Mouse (Mus musculus) neural tube, embryonic 14.5 days (tissue): Measurements from ENCODE around the gene Ssh1. TPM values are rescaled to one million over a fixed set of nuclear protein-coding genes. Genes with fewer than 3 reads are reported as not detected.
A peak's percentile ranks its signal among the peaks of the same experiment; 100 is the strongest.

Experiments
- ATAC-seq: fragments of 200-750 bp; cut with Nextera tagmentation; 2 replicates; pipeline ENCODE4 v1.8.0; 2017; ENCODE audit warnings: low read depth, mild to moderate bottlenecking, moderate TSS enrichment, moderate library complexity
- H3K27ac ChIP-seq: fragments of 300-500 bp; sonication (generic); 2 replicates; pipeline ENCODE4 v1.5.1; 2014; ENCODE audit warnings: low read depth, mild to moderate bottlenecking, control low read depth, low read length, moderate library complexity, mixed read lengths
- H3K27me3 ChIP-seq: fragments of 300-500 bp; sonication (generic); 2 replicates; pipeline ENCODE4 v1.6.1; 2014; ENCODE audit warnings: low read length; ENCODE audit not compliant: control insufficient read depth, insufficient read depth
- H3K36me3 ChIP-seq: fragments of 300-500 bp; sonication (generic); 2 replicates; pipeline ENCODE4 v1.6.1; 2014; ENCODE audit warnings: low read length, mixed read lengths; ENCODE audit not compliant: control insufficient read depth, insufficient read depth
- H3K4me1 ChIP-seq: fragments of 300-500 bp; sonication (generic); 2 replicates; pipeline ENCODE4 v1.6.1; 2014; ENCODE audit warnings: low read length; ENCODE audit not compliant: control insufficient read depth, insufficient read depth
- H3K4me2 ChIP-seq: fragments of 300-500 bp; sonication (generic); 2 replicates; pipeline ENCODE4 v1.6.1; 2014; ENCODE audit warnings: mild to moderate bottlenecking, low read depth, low read length, control low read depth
- H3K4me3 ChIP-seq: fragments of 300-500 bp; sonication (generic); 2 replicates; pipeline ENCODE4 v1.5.1; 2014; ENCODE audit warnings: low read depth, low read length, control low read depth, mixed read lengths
- H3K9ac ChIP-seq: fragments of 300-500 bp; sonication (generic); replicated peaks from 2 replicates; pipeline ENCODE4 v1.6.1; 2014; ENCODE audit warnings: low read depth, mild to moderate bottlenecking, control low read depth, low read length, mixed read lengths
- H3K9me3 ChIP-seq: fragments of 300-500 bp; sonication (generic); 2 replicates; pipeline ENCODE4 v1.6.1; 2016; ENCODE audit warnings: low read length; ENCODE audit not compliant: control insufficient read depth
- WGBS: fragments of 180-500 bp; shearing (Covaris S2); extraction: QIAGEN DNeasy Blood & Tissue Kit; methylation state at CpG from one replicate; pipeline ENCODE4 v1.1.7; 2014; 5-methylcytosine and 5-hydroxymethylcytosine counted together
- polyA plus RNA-seq: library from polyadenylated mRNA; unstranded; fragments of >200 nt; fragmentation: Nextera tagmentation; extraction: Ambion mirVana; gene quantifications from 2 replicates; pipeline ENCODE4 v1.2.1, GENCODE M21; 2014

Gene Ssh1
- polyA plus RNA-seq, 1 experiment from 2014 or later = 20.9 TPM

GRCm38 (mm10) chr5:113933480-113933879 is 60.2 kb downstream of the Ssh1 start:
- 0 out of 2 replicates have a peak, but pooled peaks cover 3% of the 10 kb centered on the region for H3K4me1 ChIP-seq
- H3K4me3 ChIP-seq = no peak overlapping the region
- ATAC-seq = no peak
- no peaks in the 10 kb centered on the region for H3K9me3 ChIP-seq
- H3K27me3 ChIP-seq = no peaks in the 10 kb centered on the region
- no peak overlapping the region for H3K27ac ChIP-seq
- H3K36me3 ChIP-seq = no peaks in the 10 kb centered on the region
- WGBS = 81% methylated on average over 4 of the region's 4 CpGs
- no peak overlapping the region for H3K4me2 ChIP-seq
- H3K9ac ChIP-seq = no peak overlapping the region

GRCm38 (mm10) chr5:113932310-113932709 is 61.4 kb downstream of the Ssh1 start:
- Histone ChIP-seq H3K36me3 (no peaks in the 10 kb centered on the region), H3K4me2 (no peak overlapping the region), H3K9ac (no peak overlapping the region), H3K4me1 (0 out of 2 replicates have a peak, but pooled peaks cover 3% of the 10 kb centered on the region), H3K27ac (no peak overlapping the region), H3K27me3 (no peaks in the 10 kb centered on the region), H3K4me3 (no peak overlapping the region), H3K9me3 (no peaks in the 10 kb centered on the region)
- 80% methylated on average over 3 of the region's 3 CpGs for WGBS
- ATAC-seq = no peak

GRCm38 (mm10) chr5:113930648-113931609 is 62.8 kb downstream of the Ssh1 start:
- no peak overlapping the region for H3K4me3 ChIP-seq
- no peaks in the 10 kb centered on the region for H3K27me3 ChIP-seq
- H3K9ac ChIP-seq = no peak overlapping the region
- peak; percentile 34; the same call in 1 of the 2 replicates for ATAC-seq
- no peaks in the 10 kb centered on the region for H3K9me3 ChIP-seq
- no peaks in the 10 kb centered on the region for H3K36me3 ChIP-seq
- 19% methylated on average over 17 of the region's 18 CpGs for WGBS
- H3K4me2 ChIP-seq = no peak overlapping the region
- 0 out of 2 replicates have a peak overlapping the region, but pooled peaks have one; percentile 30 for H3K27ac ChIP-seq
- 0 out of 2 replicates have a peak, but pooled peaks cover 3% of the 10 kb centered on the region for H3K4me1 ChIP-seq

GRCm38 (mm10) chr5:113929950-113930647 is 63.6 kb downstream of the Ssh1 start:
- H3K36me3 ChIP-seq = no peaks in the 10 kb centered on the region
- H3K27me3 ChIP-seq = no peaks in the 10 kb centered on the region
- H3K9ac ChIP-seq = no peak overlapping the region
- H3K4me2 ChIP-seq = no peak overlapping the region
- H3K4me3 ChIP-seq = no peak overlapping the region
- ATAC-seq = no peak
- no peak overlapping the region for H3K27ac ChIP-seq
- H3K4me1 ChIP-seq = 0 out of 2 replicates have a peak, but pooled peaks cover 3% of the 10 kb centered on the region
- H3K9me3 ChIP-seq = no peaks in the 10 kb centered on the region
- WGBS = 46% methylated on average over 10 of the region's 10 CpGs

GRCm38 (mm10) chr5:113929526-113929925 is 64.2 kb downstream of the Ssh1 start:
- H3K27ac ChIP-seq = no peak overlapping the region
- 67% methylated on average over 10 of the region's 10 CpGs for WGBS
- no peaks in the 10 kb centered on the region for H3K27me3 ChIP-seq
- no peak overlapping the region for H3K4me3 ChIP-seq
- H3K4me1 ChIP-seq = 0 out of 2 replicates have a peak, but pooled peaks cover 3% of the 10 kb centered on the region
- no peak for ATAC-seq
- H3K9me3 ChIP-seq = no peaks in the 10 kb centered on the region
- no peak overlapping the region for H3K4me2 ChIP-seq
- H3K36me3 ChIP-seq = no peaks in the 10 kb centered on the region
- H3K9ac ChIP-seq = no peak overlapping the region

- H3K9me3 ChIP-seq = no peaks in the 10 kb centered on the region
- H3K27ac ChIP-seq = no peak overlapping the region
- H3K4me3 ChIP-seq = no peak overlapping the region
- 87% methylated on average over 4 of the region's 4 CpGs for WGBS
- ATAC-seq = no peak
- no peaks in the 10 kb centered on the region for H3K27me3 ChIP-seq
- no peaks in the 10 kb centered on the region for H3K4me1 ChIP-seq
- H3K4me2 ChIP-seq = no peak overlapping the region
- no peaks in the 10 kb centered on the region for H3K36me3 ChIP-seq
- no peak overlapping the region for H3K9ac ChIP-seq
Observed at GRCm38 (mm10) chr5:113924608-113925007, 69.1 kb downstream of the Ssh1 start.

GRCm38 (mm10) chr5:113921310-113922166 is 72.2 kb downstream of the Ssh1 start:
- H3K4me1 ChIP-seq = no peaks in the 10 kb centered on the region
- H3K27ac ChIP-seq = peak overlapping the region; percentile 49; the same call in 1 of the 2 replicates

GRCm38 (mm10) chr5:113919060-113919459 is 74.6 kb downstream of the Ssh1 start:
- no peak overlapping the region for H3K4me3 ChIP-seq
- no peak for ATAC-seq
- no peak overlapping the region for H3K27ac ChIP-seq
- H3K9ac ChIP-seq = no peak overlapping the region
- no peak overlapping the region for H3K4me2 ChIP-seq
- WGBS = 52% methylated on average over 7 of the region's 7 CpGs
- H3K36me3 ChIP-seq = no peaks in the 10 kb centered on the region
- H3K4me1 ChIP-seq = 0 out of 2 replicates have a peak, but pooled peaks cover 3% of the 10 kb centered on the region
- H3K27me3 ChIP-seq = no peaks in the 10 kb centered on the region
- H3K9me3 ChIP-seq = no peaks in the 10 kb centered on the region

More at GRCm38 (mm10) chr5:113921310-113922166, 72.2 kb downstream of the Ssh1 start:
- Histone ChIP-seq H3K36me3 (no peaks in the 10 kb centered on the region), H3K4me3 (no peak overlapping the region), H3K27me3 (no peaks in the 10 kb centered on the region), H3K9me3 (no peaks in the 10 kb centered on the region), H3K9ac (no peak overlapping the region), H3K4me2 (no peak overlapping the region)
- ATAC-seq = peak; percentile 68; the same call in 1 of the 2 replicates
- WGBS = 8% methylated on average over 6 of the region's 6 CpGs
